Mouse (Mus musculus) cerebellum, adult 2 months (tissue): ENCODE data around the gene Ubtd2.

Source experiments
- CTCF ChIP-seq: fragments of 200-500 bp; IDR thresholded peaks from 2 replicates; pipeline ENCODE4 v1.5.1; 2011; ENCODE audit warnings: low read depth, mild to moderate bottlenecking, control low read depth, low read length, moderate library complexity, borderline replicate concordance; ENCODE audit not compliant: insufficient read depth
- POLR2A ChIP-seq: fragments of 200-500 bp; IDR thresholded peaks from 2 replicates; pipeline ENCODE4 v1.6.1; 2011; ENCODE audit warnings: low read length, control low read depth, borderline replicate concordance; ENCODE audit not compliant: insufficient read depth

DNA sequence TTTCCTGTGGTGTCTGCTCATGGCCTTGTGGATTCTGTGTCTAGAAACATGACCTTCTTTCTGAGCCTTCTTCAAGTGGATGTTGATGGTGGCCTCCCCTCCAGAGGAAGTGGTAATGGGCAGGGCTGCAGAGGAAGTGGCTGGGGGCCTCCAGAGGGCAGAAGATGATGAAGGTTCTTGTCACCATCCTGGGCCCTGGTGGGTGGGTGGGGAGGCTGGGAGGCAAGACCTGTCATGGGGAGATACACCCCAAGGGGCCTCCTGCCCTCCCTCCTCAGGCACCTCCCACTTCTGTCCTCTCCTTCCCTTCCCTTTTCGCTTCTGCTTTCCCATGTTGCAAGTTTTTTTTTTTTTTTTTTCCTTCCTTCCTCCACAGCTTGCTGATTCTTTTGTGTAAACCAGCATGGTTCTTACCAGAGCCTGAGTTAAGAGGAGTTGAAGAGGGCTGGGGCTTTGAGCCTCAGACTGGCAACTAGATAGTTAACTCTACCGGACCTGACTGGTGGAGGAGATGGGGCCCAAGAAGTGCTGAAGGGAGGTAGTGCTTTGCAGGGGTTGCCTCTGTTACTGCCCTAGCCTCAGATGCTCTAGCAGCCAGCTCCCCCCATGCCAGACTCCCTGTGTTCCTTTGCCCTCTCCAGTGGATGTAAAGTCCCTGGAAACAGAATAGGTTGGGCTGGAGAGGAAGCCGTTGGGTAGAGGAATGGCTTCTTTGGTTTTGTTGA, 87.7 kb downstream of the Ubtd2 start:
- TF ChIP-seq CTCF (no peak), POLR2A (no peak)
